Mouse (Mus musculus): ENCODE data around the gene Snx11.

Snx11 gene

GRCm38 (mm10) chr11:96762742-96763470 is 14.5 kb downstream of the Snx11 start:
- no peak for DNase-seq (ENCODE audit: low read depth, low spot score)

DNA sequence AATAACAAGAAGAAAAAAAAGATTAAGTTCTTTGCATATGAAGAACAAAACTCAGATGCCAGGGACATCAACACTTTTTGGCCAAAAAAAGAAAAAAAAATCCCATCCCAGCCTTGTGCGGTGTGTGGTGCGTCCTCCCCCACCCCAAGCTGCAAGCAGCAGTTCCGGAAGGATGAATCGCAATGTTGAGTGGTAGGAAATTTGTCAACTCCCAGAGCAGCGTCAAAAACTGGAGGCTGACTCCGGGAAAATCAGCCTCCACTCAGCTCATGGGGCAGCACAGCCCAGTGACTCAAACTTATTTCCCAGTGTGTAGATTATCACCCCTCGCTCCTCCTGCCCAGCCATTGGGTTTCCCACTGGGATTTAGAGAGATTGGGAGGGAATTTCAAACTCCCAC is 15.4 kb downstream of the Snx11 start:
- DNase-seq (ENCODE audit: low read depth, low spot score) = no peak

DNA sequence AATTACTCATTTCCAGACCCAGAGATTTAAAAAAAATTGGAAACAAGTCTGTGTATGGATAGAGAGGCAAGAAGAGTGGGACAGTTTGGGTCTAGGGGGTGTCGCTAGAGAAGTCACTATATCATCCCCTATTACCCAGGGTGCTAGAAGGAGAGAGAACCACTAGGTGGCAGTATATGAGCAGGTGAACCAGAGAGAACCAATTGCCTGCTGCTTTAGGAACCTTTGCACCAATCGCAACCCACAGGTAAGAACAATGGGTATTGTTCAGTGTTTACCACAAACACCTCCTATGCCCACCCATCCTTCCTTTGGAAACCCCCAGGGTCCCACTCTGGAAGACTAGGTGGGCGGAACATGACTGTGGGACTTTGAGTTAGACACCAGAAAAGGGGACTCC is 17.3 kb downstream of the Snx11 start:
- peak; percentile 81 for DNase-seq (ENCODE audit: low read depth, low spot score)

- no peak for DNase-seq (ENCODE audit: low read depth, low spot score)
Observed at GRCm38 (mm10) chr11:96758402-96758801, 19.0 kb downstream of the Snx11 start.

DNA sequence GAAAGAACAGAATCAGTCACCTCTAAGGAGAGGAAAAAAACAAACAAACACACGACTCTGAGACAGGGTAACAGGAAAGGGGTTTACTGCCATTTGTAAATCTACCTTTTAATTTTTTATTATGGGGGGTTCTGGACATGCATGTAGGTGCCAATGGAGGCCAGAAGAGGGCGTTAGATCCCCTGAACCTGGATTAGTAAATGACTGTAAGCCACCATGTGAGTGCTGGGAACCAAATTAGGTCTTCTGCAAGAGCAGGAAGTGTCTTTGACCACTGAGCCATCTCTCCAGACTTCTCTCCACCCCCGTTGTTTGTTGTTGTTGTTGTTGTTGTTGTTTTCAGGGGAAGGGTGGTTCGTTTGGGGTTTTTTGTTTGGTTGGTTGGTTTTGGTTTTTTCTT is 19.9 kb downstream of the Snx11 start:
- peak; percentile 23 for DNase-seq (ENCODE audit: low read depth, low spot score)

DNA sequence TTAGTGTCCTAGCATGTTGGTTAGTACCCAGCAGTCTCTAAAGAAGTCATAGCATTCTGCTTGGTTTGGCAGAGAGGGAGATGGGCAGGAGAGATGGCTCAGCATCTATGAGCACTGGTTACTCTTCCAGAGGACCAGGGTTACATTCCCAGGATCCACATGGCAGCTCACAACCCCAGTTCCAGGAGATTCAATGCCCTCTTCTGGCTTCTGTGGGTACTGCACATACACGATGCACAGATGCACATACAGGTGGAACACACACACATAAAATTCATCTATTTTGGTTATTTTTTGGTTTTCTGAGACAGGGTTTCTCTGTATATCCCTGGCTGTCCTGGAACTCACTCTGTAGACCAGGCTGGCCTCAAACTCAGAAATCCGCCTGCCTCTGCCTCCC is 22.1 kb downstream of the Snx11 start:
- peak; percentile 45 for DNase-seq (ENCODE audit: low read depth, low spot score)

DNA sequence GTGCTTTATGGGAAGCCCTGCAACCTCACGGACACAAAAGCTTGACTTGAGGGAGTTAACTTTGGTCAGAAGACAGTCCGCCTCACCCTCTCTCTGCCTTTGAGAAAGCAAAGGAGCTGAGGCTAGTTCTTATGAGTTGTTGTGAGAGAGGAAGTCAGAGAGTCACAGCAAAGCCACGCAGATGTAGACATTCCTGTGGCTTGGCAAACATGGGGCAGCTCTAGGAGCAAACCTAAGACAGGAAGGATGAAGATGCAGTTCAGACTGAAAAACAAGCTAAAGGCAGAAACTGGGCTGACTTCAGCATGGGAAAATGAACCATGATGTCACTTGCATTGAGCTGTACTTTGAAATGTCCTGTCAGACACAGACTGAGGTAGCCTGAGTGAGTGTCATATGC is 29.8 kb downstream of the Snx11 start:
- DNase-seq (ENCODE audit: low read depth, low spot score) = no peak

DNA sequence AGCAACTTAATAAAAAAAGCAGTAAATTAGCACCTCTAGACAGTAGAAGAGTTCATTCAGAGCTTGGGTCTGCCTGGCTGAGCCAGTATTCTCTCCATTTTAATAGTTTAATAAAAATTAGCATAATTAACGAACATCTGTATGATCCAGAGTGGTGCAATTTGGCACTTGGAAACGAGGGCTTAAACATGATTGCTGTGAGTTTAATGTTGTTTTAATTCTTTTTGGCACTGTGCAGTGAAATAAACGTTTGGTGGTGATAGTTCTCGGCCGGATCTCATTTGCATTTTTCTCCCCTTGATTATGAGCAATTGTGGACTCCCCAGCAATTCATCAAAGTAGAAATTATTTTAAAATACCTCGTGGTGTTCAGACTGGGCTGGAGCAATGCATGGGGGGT is 30.7 kb downstream of the Snx11 start:
- DNase-seq (ENCODE audit: low read depth, low spot score) = no peak

GRCm38 (mm10) chr11:96743891-96744290 is 33.5 kb downstream of the Snx11 start:
- no peak for DNase-seq (ENCODE audit: low read depth, low spot score)

- DNase-seq (ENCODE audit: low read depth, low spot score) = no peak
Observed at GRCm38 (mm10) chr11:96743000-96743399, 34.4 kb downstream of the Snx11 start.

GRCm38 (mm10) chr11:96741995-96742394 is 35.4 kb downstream of the Snx11 start:
- no peak for DNase-seq (ENCODE audit: low read depth, low spot score)

- no peak for DNase-seq (ENCODE audit: low read depth, low spot score)
Observed at GRCm38 (mm10) chr11:96740796-96741195, 36.6 kb downstream of the Snx11 start.

GRCm38 (mm10) chr11:96737673-96738471 is 39.5 kb downstream of the Snx11 start:
- DNase-seq (ENCODE audit: low read depth, low spot score) = no peak

DNA sequence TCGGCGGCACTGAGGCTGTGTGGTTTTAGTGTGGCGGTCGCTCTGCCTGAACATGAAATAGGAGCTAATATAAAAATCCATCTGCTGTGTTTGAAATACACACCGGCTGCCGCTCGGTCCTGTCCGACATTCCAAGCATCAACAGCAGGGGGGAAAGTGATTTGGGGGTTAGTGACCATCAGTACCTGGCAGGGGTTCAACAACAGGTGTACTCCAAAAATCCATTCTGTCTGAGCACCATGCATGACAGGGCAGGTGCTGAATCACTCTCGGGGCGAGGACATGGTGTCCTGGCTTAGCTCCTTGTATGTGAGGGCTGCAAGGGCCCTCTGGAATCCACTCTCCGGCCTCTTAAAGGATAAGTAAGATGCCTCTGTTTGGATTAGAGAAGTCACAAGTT is 41.0 kb downstream of the Snx11 start:
- DNase-seq (ENCODE audit: low read depth, low spot score) = no peak

- no peak for DNase-seq (ENCODE audit: low read depth, low spot score)
Observed at GRCm38 (mm10) chr11:96735908-96736307, 41.5 kb downstream of the Snx11 start.

- DNase-seq (ENCODE audit: low read depth, low spot score) = no peak
Observed at GRCm38 (mm10) chr11:96732657-96733056, 44.7 kb downstream of the Snx11 start.

- no peak for DNase-seq (ENCODE audit: low read depth, low spot score)
Observed at GRCm38 (mm10) chr11:96730327-96730726, 47.0 kb downstream of the Snx11 start.

DNA sequence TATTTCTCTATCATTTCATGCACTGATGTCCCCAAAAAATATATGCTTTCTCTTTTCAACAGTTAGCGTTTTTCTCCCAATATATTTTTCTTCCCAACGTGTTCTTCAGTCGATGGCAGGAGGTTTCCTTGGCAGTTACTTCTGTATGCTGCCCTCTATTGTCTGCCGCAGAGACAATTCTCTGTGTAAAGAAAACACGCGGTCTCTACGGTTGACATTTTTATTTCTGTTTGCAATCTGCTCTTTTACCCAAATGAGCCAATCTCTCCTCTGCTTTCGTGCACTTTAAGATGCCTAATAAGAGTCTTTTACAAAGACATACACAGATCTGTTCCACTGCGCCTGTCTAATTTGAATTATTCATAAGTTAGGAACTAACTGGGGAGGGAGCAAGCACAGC is 47.9 kb downstream of the Snx11 start:
- DNase-seq (ENCODE audit: low read depth, low spot score) = no peak

DNA sequence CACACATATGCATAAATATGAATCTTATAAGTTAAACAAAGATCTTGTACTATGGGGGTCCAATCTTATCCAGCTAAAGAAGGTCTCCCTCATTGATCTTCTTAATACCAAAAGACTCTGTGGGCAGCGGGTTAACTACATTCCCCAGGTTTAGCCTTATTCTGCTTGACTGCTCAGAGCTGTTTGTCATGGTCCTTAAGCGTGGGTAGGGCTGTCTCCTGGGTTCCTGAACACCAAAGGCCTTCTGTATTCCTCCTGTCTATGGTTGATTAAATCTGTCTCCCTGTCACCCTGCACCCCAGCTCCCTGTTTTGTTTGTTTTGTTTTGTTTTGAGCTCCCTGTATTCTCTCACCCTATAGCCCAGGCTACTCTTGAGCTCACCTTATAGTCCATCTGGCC is 48.8 kb downstream of the Snx11 start:
- DNase-seq (ENCODE audit: low read depth, low spot score) = no peak

DNA sequence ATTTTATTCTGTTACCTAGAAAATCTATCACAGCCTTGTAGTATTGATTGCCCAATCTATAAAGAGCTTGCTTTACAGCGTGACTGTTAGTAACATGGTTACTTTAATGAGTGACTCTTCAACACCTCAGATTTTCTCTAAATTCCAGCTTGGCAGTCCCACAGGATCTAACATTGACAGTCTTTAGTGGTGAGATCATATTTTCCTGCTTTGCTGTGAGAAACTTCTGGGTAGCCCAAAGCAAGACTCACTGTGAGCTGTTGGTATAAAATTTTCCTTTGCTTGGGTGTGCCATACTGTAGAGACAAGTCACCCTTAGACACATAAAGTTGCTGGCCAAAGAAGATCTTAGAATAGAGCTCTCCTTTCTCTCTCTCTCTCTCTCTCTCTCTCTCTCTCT is 51.5 kb downstream of the Snx11 start:
- no peak for DNase-seq (ENCODE audit: low read depth, low spot score)

GRCm38 (mm10) chr11:96718609-96719008 is 58.8 kb downstream of the Snx11 start:
- no peak for DNase-seq (ENCODE audit: low read depth, low spot score)

All from CD4-positive, CD25-positive, alpha-beta regulatory T cell, adult 2 months (primary cell).